ENCODE assay signal across 15 mouse cellular contexts in the genomic region with DNA sequence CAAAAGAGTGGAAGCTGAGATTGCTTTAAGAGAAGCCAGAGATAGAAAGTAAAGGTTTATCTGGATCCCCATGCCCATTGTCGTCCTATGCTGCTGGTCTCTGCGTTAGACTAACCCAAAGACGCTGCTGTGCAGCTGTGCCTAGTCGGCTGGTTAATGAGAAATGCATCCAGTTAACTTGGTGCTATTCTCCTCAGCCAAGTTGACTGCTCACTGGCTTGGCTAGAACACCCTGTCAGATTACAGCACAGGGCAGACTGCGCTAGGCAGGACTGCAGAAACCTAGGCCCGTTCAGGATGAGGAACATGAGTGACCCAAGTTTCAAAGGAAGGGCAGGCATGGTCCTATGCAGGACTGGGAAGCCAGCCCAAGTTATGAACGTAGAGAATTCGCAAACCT. TPM values are rescaled to one million over a fixed set of nuclear protein-coding genes. Genes with fewer than 3 reads are reported as not detected.
"Had no signal": no experiment of that assay in that cellular context is flagged by ENCODE, and none has a peak within 500 bp of the region (broad histone marks: within the 10 kb centered on the region; RNA-seq: fewer than 3 reads in every experiment).

No protein-coding gene starts in this region.

- DNase-seq: layer of hippocampus, postnatal 36 days; liver, embryonic 13.5 days; lung, adult 2 months; lung, postnatal 14 days; lung, postnatal 4 days; retina, postnatal 1 day; thymus, adult 18-20 months; thymus, postnatal 36 days had no signal

- H3K4me2 ChIP-seq: liver, embryonic 13.5 days; midbrain, embryonic 12.5 days; neural tube, embryonic 13.5 days had no signal

- H3K27ac ChIP-seq: left cerebral cortex, adult 2 months; liver, embryonic 13.5 days; midbrain, embryonic 12.5 days; neural tube, embryonic 13.5 days had no signal

- H3K27me3 ChIP-seq: liver, embryonic 13.5 days; midbrain, embryonic 12.5 days; neural tube, embryonic 13.5 days had no signal

- H3K9ac ChIP-seq: liver, embryonic 13.5 days; midbrain, embryonic 12.5 days; neural tube, embryonic 13.5 days had no signal

- H3K4me3 ChIP-seq: left cerebral cortex, adult 2 months; liver, embryonic 13.5 days; midbrain, embryonic 12.5 days; myocyte; neural tube, embryonic 13.5 days had no signal

- ATAC-seq: intestine, postnatal 0 days; midbrain, embryonic 16.5 days had no signal

- H3K9me3 ChIP-seq: liver, embryonic 13.5 days; midbrain, embryonic 12.5 days; neural tube, embryonic 13.5 days had no signal

RNA-seq across cellular contexts. Expression of a gene that starts 25.8 kb away (rescaled TPM):
- polyA plus RNA-seq: liver, embryonic 16.5 days had no signal
